In the genomic region with DNA sequence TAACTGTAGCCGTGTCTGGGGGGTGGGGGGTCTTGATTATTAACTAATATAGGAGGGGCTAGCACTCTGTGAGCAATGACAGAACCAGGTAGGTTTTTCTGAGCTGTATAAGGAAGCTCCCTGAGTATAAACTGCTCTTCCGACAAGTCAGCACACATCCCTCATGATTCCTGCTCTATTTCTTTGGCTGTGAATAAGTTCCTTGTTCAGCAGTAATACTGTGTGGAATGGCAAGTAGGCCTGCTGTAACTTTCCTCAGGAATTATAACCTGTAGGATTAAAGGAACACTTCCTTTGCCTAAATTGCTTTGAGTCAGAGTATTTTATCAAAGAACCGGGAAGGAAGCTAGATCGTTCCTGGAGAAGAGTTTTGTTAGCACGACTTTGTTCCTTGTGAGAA, we compare ENCODE assay signal across 27 mouse cellular contexts.
DNase-seq lines count a peak whose midpoint lies in the region; ATAC-seq and TF ChIP-seq lines count a peak whose summit lies in the region.
"Had no signal": no experiment of that assay in that cellular context is flagged by ENCODE, and none has a peak within 500 bp of the region (broad histone marks: within the 10 kb centered on the region; RNA-seq: fewer than 3 reads in every experiment).

No protein-coding gene starts in this region.

- 67% methylated on average over 5 of the region's 5 CpGs for WGBS in embryonic facial prominence, embryonic 14.5 days
- WGBS in embryonic facial prominence, embryonic 10.5 days: 87% methylated on average over 5 of the region's 5 CpGs
- WGBS in stomach, embryonic 16.5 days: 62% methylated on average over 5 of the region's 5 CpGs
- 62% methylated on average over 5 of the region's 5 CpGs for WGBS in stomach, postnatal 0 days
- WGBS in intestine, embryonic 15.5 days: 69% methylated on average over 5 of the region's 5 CpGs

- no peak overlapping the region for H3K9ac ChIP-seq in embryonic facial prominence, embryonic 14.5 days (ENCODE audit: low read depth, low read length)
- H3K9ac ChIP-seq in stomach, embryonic 16.5 days (ENCODE audit: low read length): no peak overlapping the region
- H3K9ac ChIP-seq in stomach, postnatal 0 days (ENCODE audit: low read length): no peak overlapping the region
- H3K9ac ChIP-seq in intestine, embryonic 15.5 days: no peak overlapping the region
- H3K9ac ChIP-seq: embryonic facial prominence, embryonic 13.5 days; forebrain, embryonic 13.5 days; forebrain, embryonic 15.5 days; forebrain, postnatal 0 days had no signal

- no peaks in the 10 kb centered on the region for H3K9me3 ChIP-seq in embryonic facial prominence, embryonic 14.5 days (ENCODE audit: control insufficient read depth, low read length)
- H3K9me3 ChIP-seq in embryonic facial prominence, embryonic 10.5 days: no peaks in the 10 kb centered on the region
- H3K9me3 ChIP-seq in stomach, embryonic 16.5 days (replicated peaks; ENCODE audit: control insufficient read depth, low read length): no peaks in the 10 kb centered on the region
- no peaks in the 10 kb centered on the region for H3K9me3 ChIP-seq in stomach, postnatal 0 days (ENCODE audit: control insufficient read depth, low read length)
- H3K9me3 ChIP-seq in intestine, embryonic 15.5 days: no peaks in the 10 kb centered on the region
- H3K9me3 ChIP-seq: embryonic facial prominence, embryonic 13.5 days; forebrain, embryonic 13.5 days; forebrain, embryonic 15.5 days; G1E had no signal

- TF ChIP-seq CTCF in layer of hippocampus, adult 2 months (conservative IDR thresholded peaks at IDR 0.05): no peak
- TF ChIP-seq CTCF in stomach, postnatal 0 days (IDR thresholded peaks at IDR 0.05; ENCODE audit: low read depth): no peak

- 0 out of 2 replicates have a peak, but pooled peaks have one; percentile 18 for ATAC-seq in embryonic facial prominence, embryonic 14.5 days (ENCODE audit: low read depth)
- ATAC-seq in stomach, embryonic 16.5 days (ENCODE audit: insufficient read depth, low FRiP score): no peak
- ATAC-seq in stomach, postnatal 0 days (ENCODE audit: low FRiP score, low TSS enrichment): no peak
- no peak for ATAC-seq in intestine, embryonic 15.5 days
- ATAC-seq: activated CD4-positive, CD25-positive, alpha-beta regulatory T cell, adult 4 months; CD4-positive, CD25-positive, alpha-beta regulatory T cell, adult 4 months; forebrain, embryonic 13.5 days; forebrain, embryonic 15.5 days; forebrain, postnatal 0 days; Patski had no signal

- peak; percentile 34 for DNase-seq in embryonic facial prominence, embryonic 14.5 days (ENCODE audit: low spot score)
- no peak for DNase-seq in embryonic facial prominence, embryonic 10.5 days (ENCODE audit: low spot score)
- no peak for DNase-seq in layer of hippocampus, adult 2 months (ENCODE audit: low spot score in 2 of 2)
- DNase-seq in layer of hippocampus, adult 9-10 months (ENCODE audit: low spot score): no peak
- DNase-seq in stomach, postnatal 0 days (ENCODE audit: low spot score): no peak
- DNase-seq in gonadal fat pad, adult 2 months (ENCODE audit: low read depth): peak; percentile 60
- DNase-seq: adrenal gland, adult 8-10 months; adrenal gland, postnatal 14 days; adrenal gland, postnatal 36 days; B cell, adult 2 months; cerebellum, adult 11-12 months; cerebellum, adult 2 months; cerebellum, adult 9-10 months; cerebellum, postnatal 10 days; cerebellum, postnatal 25 days; forebrain, postnatal 0 days had no signal

- no peak for TF ChIP-seq EP300 in stomach, postnatal 0 days (optimal IDR thresholded peaks at IDR 0.05)

- H3K4me1 ChIP-seq in embryonic facial prominence, embryonic 14.5 days (ENCODE audit: control insufficient read depth, insufficient read depth, low read length): peaks cover 14% of the 10 kb centered on the region
- peaks cover 29% of the 10 kb centered on the region for H3K4me1 ChIP-seq in embryonic facial prominence, embryonic 10.5 days
- peaks cover 15% of the 10 kb centered on the region for H3K4me1 ChIP-seq in stomach, embryonic 16.5 days (ENCODE audit: control insufficient read depth, insufficient read depth, low read length)
- 0 out of 2 replicates have a peak, but pooled peaks cover 2% of the 10 kb centered on the region for H3K4me1 ChIP-seq in stomach, postnatal 0 days (replicated peaks; ENCODE audit: control insufficient read depth, insufficient read depth)
- H3K4me1 ChIP-seq in intestine, embryonic 15.5 days (replicated peaks): 0 out of 2 replicates have a peak, but pooled peaks cover 3% of the 10 kb centered on the region

- no peak overlapping the region for H3K4me3 ChIP-seq in embryonic facial prominence, embryonic 14.5 days (ENCODE audit: low read depth, low read length)
- no peak overlapping the region for H3K4me3 ChIP-seq in embryonic facial prominence, embryonic 10.5 days
- H3K4me3 ChIP-seq in layer of hippocampus, adult 2 months: no peak overlapping the region
- no peak overlapping the region for H3K4me3 ChIP-seq in stomach, embryonic 16.5 days (replicated peaks; ENCODE audit: low read length)
- H3K4me3 ChIP-seq in stomach, postnatal 0 days (ENCODE audit: low read depth, low read length): no peak overlapping the region
- no peak overlapping the region for H3K4me3 ChIP-seq in intestine, embryonic 15.5 days (replicated peaks)
- H3K4me3 ChIP-seq: embryonic facial prominence, embryonic 13.5 days; erythroblast, embryonic 14.5 days; forebrain, embryonic 13.5 days; forebrain, embryonic 15.5 days had no signal

- H3K27ac ChIP-seq in embryonic facial prominence, embryonic 14.5 days (replicated peaks; ENCODE audit: low read depth, low read length): no peak overlapping the region
- H3K27ac ChIP-seq in embryonic facial prominence, embryonic 10.5 days (replicated peaks): no peak overlapping the region
- H3K27ac ChIP-seq in layer of hippocampus, adult 2 months: peak overlapping the region; percentile 49; the same call in 1 of the 2 replicates
- H3K27ac ChIP-seq in stomach, embryonic 16.5 days (ENCODE audit: low read length): peak overlapping the region; percentile 14; the same call in 1 of the 2 replicates
- H3K27ac ChIP-seq in stomach, postnatal 0 days (replicated peaks): no peak overlapping the region
- no peak overlapping the region for H3K27ac ChIP-seq in intestine, embryonic 15.5 days
- H3K27ac ChIP-seq: embryonic facial prominence, embryonic 13.5 days; forebrain, embryonic 13.5 days; forebrain, embryonic 15.5 days had no signal

- no peaks in the 10 kb centered on the region for H3K36me3 ChIP-seq in embryonic facial prominence, embryonic 14.5 days (ENCODE audit: control insufficient read depth, insufficient read depth, low read length)
- H3K36me3 ChIP-seq in embryonic facial prominence, embryonic 10.5 days (replicated peaks): no peaks in the 10 kb centered on the region
- no peaks in the 10 kb centered on the region for H3K36me3 ChIP-seq in stomach, embryonic 16.5 days (ENCODE audit: control insufficient read depth, insufficient read depth, low read length)
- H3K36me3 ChIP-seq in stomach, postnatal 0 days (ENCODE audit: control insufficient read depth, insufficient read depth, low read length): no peaks in the 10 kb centered on the region
- H3K36me3 ChIP-seq in intestine, embryonic 15.5 days: no peaks in the 10 kb centered on the region
- H3K36me3 ChIP-seq: embryonic facial prominence, embryonic 13.5 days; forebrain, embryonic 15.5 days; G1E had no signal

- no peaks in the 10 kb centered on the region for H3K27me3 ChIP-seq in embryonic facial prominence, embryonic 14.5 days (replicated peaks; ENCODE audit: control insufficient read depth, insufficient read depth, low read length)
- H3K27me3 ChIP-seq in embryonic facial prominence, embryonic 10.5 days (replicated peaks; ENCODE audit: low read depth, poor library complexity, severe bottlenecking): no peaks in the 10 kb centered on the region
- H3K27me3 ChIP-seq in stomach, embryonic 16.5 days (ENCODE audit: control insufficient read depth, insufficient read depth, low read length): no peaks in the 10 kb centered on the region
- no peaks in the 10 kb centered on the region for H3K27me3 ChIP-seq in stomach, postnatal 0 days (ENCODE audit: control insufficient read depth, insufficient read depth, low read length)
- H3K27me3 ChIP-seq in intestine, embryonic 15.5 days (replicated peaks): no peaks in the 10 kb centered on the region
- H3K27me3 ChIP-seq: CH12.LX; embryonic facial prominence, embryonic 13.5 days; forebrain, embryonic 15.5 days; Patski had no signal

- H3K4me2 ChIP-seq in embryonic facial prominence, embryonic 14.5 days (ENCODE audit: low read depth, low read length): no peak overlapping the region
- no peak overlapping the region for H3K4me2 ChIP-seq in stomach, embryonic 16.5 days (ENCODE audit: low read depth, low read length)
- no peak overlapping the region for H3K4me2 ChIP-seq in stomach, postnatal 0 days (replicated peaks; ENCODE audit: low read depth)
- H3K4me2 ChIP-seq in intestine, embryonic 15.5 days (replicated peaks): no peak overlapping the region
- H3K4me2 ChIP-seq: embryonic facial prominence, embryonic 13.5 days; forebrain, embryonic 13.5 days; forebrain, embryonic 15.5 days had no signal

Comparison
In these comparisons a context has a peak if more than half of its experiments do, and no peak if none do; other contexts are left out.
1. DNase-seq: peak in embryonic facial prominence, embryonic 14.5 days (single experiment) and gonadal fat pad, adult 2 months (single experiment); none in embryonic facial prominence, embryonic 10.5 days (single experiment), layer of hippocampus, adult 2 months (0 of 2), layer of hippocampus, adult 9-10 months (single experiment) and stomach, postnatal 0 days (single experiment).
2. H3K27ac ChIP-seq: peak in layer of hippocampus, adult 2 months (single experiment) and stomach, embryonic 16.5 days (single experiment); none in embryonic facial prominence, embryonic 14.5 days (single experiment), embryonic facial prominence, embryonic 10.5 days (single experiment), stomach, postnatal 0 days (single experiment) and intestine, embryonic 15.5 days (single experiment).